Mouse (Mus musculus) spleen, postnatal 10 days (tissue): ENCODE measurements around the gene Gemin6.
"Not testable (repeated sequence)": the region's sequence is repeated elsewhere in the genome, so short reads cannot be mapped to it uniquely, and the experiment has no call there.

Experiments
- DNase-seq, 2 experiments: peaks; one replicate each; pipeline ENCODE4 v3.0.0; 2021 to 2022; ENCODE audit warnings: low spot score in 2 of 2

The Gemin6 gene

GRCm38 (mm10) chr17:80224326-80225116, at the start of gene Gemin6:
Gene Gemin6, plus strand, starts transcription at chr17:80224441.
- peak; percentile 67 to 84 for DNase-seq

- DNase-seq = no peak
Measured at GRCm38 (mm10) chr17:80174699-80175385, 49.4 kb upstream of the Gemin6 start.

- no peak for DNase-seq
Measured at GRCm38 (mm10) chr17:80175386-80175739, 48.9 kb upstream of the Gemin6 start.

GRCm38 (mm10) chr17:80175966-80176365, 48.3 kb upstream of the Gemin6 start:
- DNase-seq = no peak

- not testable (repeated sequence) for DNase-seq
Measured at GRCm38 (mm10) chr17:80178846-80179245, 45.4 kb upstream of the Gemin6 start.

- peak; percentile 59 to 83 for DNase-seq
Measured at GRCm38 (mm10) chr17:80179959-80180358, 44.3 kb upstream of the Gemin6 start.

GRCm38 (mm10) chr17:80180468-80180867, 43.8 kb upstream of the Gemin6 start:
- DNase-seq = no peak

GRCm38 (mm10) chr17:80183615-80184014, 40.6 kb upstream of the Gemin6 start:
- DNase-seq = no peak

- DNase-seq = no peak
Measured at GRCm38 (mm10) chr17:80193075-80193474, 31.2 kb upstream of the Gemin6 start.

GRCm38 (mm10) chr17:80199160-80199778, 25.0 kb upstream of the Gemin6 start:
- DNase-seq = no peak

- DNase-seq = no peak
Measured at GRCm38 (mm10) chr17:80205657-80206056, 18.6 kb upstream of the Gemin6 start.

- DNase-seq = peak in 1 of 2 experiments; percentile 74
Measured at GRCm38 (mm10) chr17:80206301-80206670, 18.0 kb upstream of the Gemin6 start.

GRCm38 (mm10) chr17:80206671-80207581, 17.3 kb upstream of the Gemin6 start, which contains the start of the genes Srsf7 and Ttc39d:
Gene Srsf7, minus strand, starts transcription at chr17:80207307.
Gene Ttc39d, plus strand, starts transcription at chr17:80207460.
- peak; percentile 97 to 99 for DNase-seq

GRCm38 (mm10) chr17:80213998-80214397, 10.2 kb upstream of the Gemin6 start:
- not testable (repeated sequence) for DNase-seq

- no peak for DNase-seq
Measured at GRCm38 (mm10) chr17:80220131-80220530, 4.1 kb upstream of the Gemin6 start.

GRCm38 (mm10) chr17:80221202-80221601, 3.0 kb upstream of the Gemin6 start:
- no peak for DNase-seq

GRCm38 (mm10) chr17:80221890-80222628, 2.2 kb upstream of the Gemin6 start:
- peak in 1 of 2 experiments; percentile 53 for DNase-seq

GRCm38 (mm10) chr17:80223829-80224228, 412 bp upstream of the Gemin6 start:
- no peak for DNase-seq

- DNase-seq = not testable (repeated sequence)
Measured at GRCm38 (mm10) chr17:80225142-80225541, 901 bp downstream of the Gemin6 start.

GRCm38 (mm10) chr17:80229396-80229795, 5.2 kb downstream of the Gemin6 start:
- DNase-seq = no peak

GRCm38 (mm10) chr17:80233844-80234243, 9.6 kb downstream of the Gemin6 start:
- no peak for DNase-seq
